Mouse (Mus musculus) heart, embryonic 13.5 days (tissue): ENCODE results near the gene Hid1. TPM values are rescaled to one million over a fixed set of nuclear protein-coding genes. Genes with fewer than 3 reads are reported as not detected.

Source experiments
- ATAC-seq: fragments of 200-750 bp; cut with Nextera tagmentation; 2 replicates; pipeline ENCODE4 v1.8.0; 2017; ENCODE audit warnings: moderate TSS enrichment; ENCODE audit not compliant: insufficient number of reproducible peaks, low FRiP score, low TSS enrichment; ENCODE audit errors: extremely low read depth
- H3K27ac ChIP-seq: fragments of 300-500 bp; sonication (generic); replicated peaks from 2 replicates; pipeline ENCODE4 v1.5.1; 2015; ENCODE audit warnings: moderate library complexity, mild to moderate bottlenecking, inconsistent platforms
- H3K27me3 ChIP-seq: fragments of 300-500 bp; sonication (generic); replicated peaks from 2 replicates; pipeline ENCODE4 v1.6.1; 2015; ENCODE audit warnings: mild to moderate bottlenecking, inconsistent platforms
- H3K36me3 ChIP-seq: fragments of 300-500 bp; sonication (generic); 2 replicates; pipeline ENCODE4 v1.6.1; 2015; ENCODE audit warnings: mild to moderate bottlenecking, inconsistent platforms
- H3K4me1 ChIP-seq: fragments of 300-500 bp; sonication (generic); 2 replicates; pipeline ENCODE4 v1.6.1; 2015; ENCODE audit warnings: inconsistent platforms
- H3K4me2 ChIP-seq: fragments of 300-500 bp; sonication (generic); 2 replicates; pipeline ENCODE4 v1.6.1; 2015; ENCODE audit warnings: inconsistent platforms, mild to moderate bottlenecking, moderate library complexity
- H3K4me3 ChIP-seq: fragments of 300-500 bp; sonication (generic); 2 replicates; pipeline ENCODE4 v1.5.1; 2015; ENCODE audit warnings: moderate library complexity, mild to moderate bottlenecking, inconsistent platforms
- H3K9ac ChIP-seq: fragments of 300-500 bp; sonication (generic); 2 replicates; pipeline ENCODE4 v1.6.1; 2015; ENCODE audit warnings: inconsistent platforms, mild to moderate bottlenecking, moderate library complexity
- H3K9me3 ChIP-seq: fragments of 300-500 bp; sonication (generic); 2 replicates; pipeline ENCODE4 v1.6.1; 2016; ENCODE audit warnings: inconsistent platforms
- WGBS: fragments of 180-500 bp; shearing (Covaris S2); methylation state at CpG from one replicate; pipeline ENCODE4 v1.1.7; 2015; ENCODE audit warnings: mixed read lengths; 5-methylcytosine and 5-hydroxymethylcytosine counted together
- polyA plus RNA-seq: library from polyadenylated mRNA; unstranded; fragments of >200 nt; fragmentation: Nextera tagmentation; extraction: Ambion mirVana; gene quantifications from 2 replicates; pipeline ENCODE4 v1.2.1, GENCODE M21; 2015

Hid1 gene
- polyA plus RNA-seq, 1 experiment from 2014 or later = 7.0 TPM

DNA sequence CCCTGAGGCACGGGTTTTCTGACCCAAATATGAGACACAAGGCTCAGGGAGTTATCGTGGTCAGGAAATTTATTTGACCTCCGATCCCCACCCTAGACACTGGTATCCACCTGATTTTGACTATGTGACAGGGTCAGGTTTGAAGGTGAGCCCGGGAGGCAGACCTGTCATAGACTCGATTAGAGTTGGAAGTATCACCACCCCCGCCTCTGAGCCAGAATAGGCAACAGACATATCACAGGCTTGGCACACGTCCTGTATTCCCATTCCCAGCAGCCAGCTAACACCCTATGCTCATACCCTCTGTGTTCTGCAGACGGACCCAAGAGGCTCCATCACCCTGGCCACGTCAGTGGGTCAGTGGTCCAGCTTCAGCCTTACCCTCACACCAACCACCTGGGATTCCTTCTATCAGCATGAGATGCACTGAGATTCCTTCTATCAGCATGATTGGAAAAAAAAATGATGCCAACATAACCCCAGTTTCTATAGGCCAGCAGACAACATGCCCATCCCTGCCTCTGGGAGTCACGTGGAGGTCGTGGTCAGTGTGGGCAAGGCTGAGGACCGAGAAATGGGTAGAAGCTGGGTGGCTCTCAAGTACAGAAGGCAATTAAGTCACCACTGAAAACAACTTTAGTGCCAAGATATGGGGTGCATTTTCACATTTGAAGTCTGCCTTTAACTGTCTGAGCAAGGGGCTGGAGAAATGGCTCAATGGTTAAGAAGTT, 7.3 kb upstream of the Hid1 start:
- ATAC-seq = no peak
- Histone ChIP-seq H3K27me3 (peaks cover 66% of the 10 kb centered on the region), H3K9me3 (no peaks in the 10 kb centered on the region; the same call in 1 of the 2 replicates), H3K36me3 (no peaks in the 10 kb centered on the region), H3K27ac (no peak overlapping the region; the same call in 1 of the 2 replicates), H3K9ac (peak overlapping the region; percentile 76), H3K4me2 (peak overlapping the region; percentile 82), H3K4me1 (peaks cover 16% of the 10 kb centered on the region), H3K4me3 (peak overlapping the region; percentile 49)
- WGBS = 51% methylated on average over 12 of the region's 12 CpGs

GRCm38 (mm10) chr11:115373805-115374694, 6.5 kb upstream of the Hid1 start:
- Histone ChIP-seq H3K4me1 (peaks cover 16% of the 10 kb centered on the region), H3K36me3 (no peaks in the 10 kb centered on the region), H3K9me3 (no peaks in the 10 kb centered on the region; the same call in 1 of the 2 replicates), H3K27me3 (peaks cover 74% of the 10 kb centered on the region), H3K27ac (no peak overlapping the region; the same call in 1 of the 2 replicates), H3K4me2 (peak overlapping the region; percentile 82), H3K9ac (peak overlapping the region; percentile 76), H3K4me3 (peak overlapping the region; percentile 49)
- WGBS = 2% methylated on average over 30 of the region's 30 CpGs
- ATAC-seq = no peak; the same call in 1 of the 2 replicates

DNA sequence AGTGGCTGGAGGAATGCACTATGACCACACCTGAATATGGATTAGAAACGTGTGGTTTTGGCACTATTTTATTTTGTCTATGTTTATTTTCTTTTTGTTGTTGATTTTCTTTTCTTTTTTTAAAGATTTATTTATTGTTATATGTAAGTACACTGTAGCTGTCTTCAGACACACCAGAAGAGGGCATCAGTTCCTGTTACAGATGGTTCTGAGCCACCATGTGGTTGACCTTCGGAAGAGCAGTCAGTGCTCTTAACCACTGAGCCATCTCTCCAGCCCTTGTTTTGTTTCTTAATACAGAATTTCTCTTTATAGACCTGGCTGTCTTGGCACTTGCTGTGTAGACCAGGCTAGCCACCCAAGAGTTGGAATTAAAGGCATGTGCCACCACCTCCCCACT, 5.2 kb upstream of the Hid1 start:
- no peaks in the 10 kb centered on the region for H3K36me3 ChIP-seq
- H3K9ac ChIP-seq = no peak overlapping the region
- H3K4me2 ChIP-seq = no peak overlapping the region
- no peak for ATAC-seq
- peaks cover 17% of the 10 kb centered on the region for H3K4me1 ChIP-seq
- 39% methylated on average over 2 of the region's 2 CpGs for WGBS
- H3K27ac ChIP-seq = no peak overlapping the region
- H3K9me3 ChIP-seq = no peaks in the 10 kb centered on the region
- H3K27me3 ChIP-seq = peaks cover 85% of the 10 kb centered on the region
- H3K4me3 ChIP-seq = no peak overlapping the region

- 37% methylated on average over 1 of the region's 1 CpGs for WGBS
- Histone ChIP-seq H3K4me1 (peaks cover 24% of the 10 kb centered on the region), H3K27ac (no peak overlapping the region), H3K27me3 (peaks cover 90% of the 10 kb centered on the region), H3K9ac (no peak overlapping the region), H3K4me3 (no peak overlapping the region), H3K36me3 (no peaks in the 10 kb centered on the region), H3K4me2 (no peak overlapping the region), H3K9me3 (no peaks in the 10 kb centered on the region)
- no peak for ATAC-seq
Measured at GRCm38 (mm10) chr11:115372015-115372414, 4.5 kb upstream of the Hid1 start.

DNA sequence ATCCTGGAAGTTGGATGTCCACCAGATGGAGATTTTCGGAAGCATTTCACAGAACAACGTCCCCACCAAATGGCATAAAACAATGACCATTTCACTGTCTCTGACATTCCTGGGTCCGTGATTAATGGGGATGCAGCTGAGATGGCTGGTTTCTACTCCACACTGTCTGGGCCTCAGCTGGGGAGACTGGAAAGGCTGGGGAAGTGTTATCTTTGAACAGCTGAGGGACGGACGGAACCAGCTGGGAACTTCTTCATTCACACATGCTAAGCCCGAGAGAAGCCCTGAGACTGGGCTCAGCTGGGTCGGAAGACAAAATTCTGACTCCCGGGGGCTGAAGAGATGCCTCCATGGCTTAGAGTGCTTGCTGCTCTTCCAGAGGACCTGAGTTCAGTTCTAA, 3.8 kb upstream of the Hid1 start:
- no peaks in the 10 kb centered on the region for H3K36me3 ChIP-seq
- peaks cover 31% of the 10 kb centered on the region for H3K4me1 ChIP-seq
- WGBS = 45% methylated on average over 8 of the region's 8 CpGs
- ATAC-seq = no peak
- no peak overlapping the region for H3K4me2 ChIP-seq
- no peak overlapping the region for H3K9ac ChIP-seq
- H3K27ac ChIP-seq = no peak overlapping the region
- H3K9me3 ChIP-seq = no peaks in the 10 kb centered on the region
- H3K27me3 ChIP-seq = peaks cover 93% of the 10 kb centered on the region
- no peak overlapping the region for H3K4me3 ChIP-seq

- Histone ChIP-seq H3K4me2 (no peak overlapping the region), H3K36me3 (no peaks in the 10 kb centered on the region), H3K9ac (no peak overlapping the region), H3K9me3 (no peaks in the 10 kb centered on the region), H3K4me3 (no peak overlapping the region), H3K4me1 (peaks cover 37% of the 10 kb centered on the region), H3K27ac (no peak overlapping the region), H3K27me3 (peaks cover 94% of the 10 kb centered on the region)
- 47% methylated on average over 7 of the region's 7 CpGs for WGBS
- ATAC-seq = no peak
Measured at GRCm38 (mm10) chr11:115370368-115370767, 2.8 kb upstream of the Hid1 start.

- H3K36me3 ChIP-seq = no peaks in the 10 kb centered on the region
- 0 out of 2 replicates have a peak overlapping the region, but pooled peaks have one; percentile 28 for H3K27ac ChIP-seq
- no peaks in the 10 kb centered on the region for H3K9me3 ChIP-seq
- peaks cover 82% of the 10 kb centered on the region for H3K27me3 ChIP-seq
- ATAC-seq = no peak
- peak overlapping the region; percentile 83 for H3K9ac ChIP-seq
- H3K4me3 ChIP-seq = peak overlapping the region; percentile 63
- 3% methylated on average over 27 of the region's 28 CpGs for whole genome bisulfite sequencing
- peaks cover 25% of the 10 kb centered on the region for H3K4me1 ChIP-seq
- H3K4me2 ChIP-seq = peak overlapping the region; percentile 95
Measured at GRCm38 (mm10) chr11:115366706-115367394, 706 bp downstream of the Hid1 start.

- Histone ChIP-seq H3K4me1 (peaks cover 25% of the 10 kb centered on the region), H3K36me3 (no peaks in the 10 kb centered on the region), H3K27ac (peak overlapping the region; percentile 28; the same call in 1 of the 2 replicates), H3K27me3 (peaks cover 76% of the 10 kb centered on the region), H3K4me3 (peak overlapping the region; percentile 63), H3K4me2 (peak overlapping the region; percentile 95), H3K9ac (peak overlapping the region; percentile 40; the same call in 1 of the 2 replicates), H3K9me3 (no peaks in the 10 kb centered on the region)
- WGBS = 35% methylated on average over 7 of the region's 7 CpGs
- ATAC-seq = no peak
Measured at GRCm38 (mm10) chr11:115366039-115366705, 1.4 kb downstream of the Hid1 start.

DNA sequence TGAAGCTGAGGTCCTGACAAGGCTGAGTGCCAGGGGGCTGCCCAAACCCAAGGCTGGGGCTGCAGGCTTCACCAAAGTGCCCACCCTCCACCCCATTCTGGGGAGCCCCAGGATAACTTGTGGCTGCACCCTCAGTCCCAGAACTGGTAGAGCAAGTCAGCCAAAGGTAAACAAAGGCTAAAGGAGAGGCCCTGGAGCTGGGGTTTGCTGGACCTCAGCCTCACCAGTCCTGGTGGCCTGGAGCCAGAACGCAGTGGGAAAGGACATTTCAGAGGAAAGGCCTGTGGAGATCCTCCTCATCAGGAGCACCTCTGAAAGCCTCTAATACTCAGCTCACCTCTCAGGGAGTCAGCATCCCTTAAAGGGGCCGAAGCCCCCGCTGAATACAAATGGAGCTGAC, 3.4 kb downstream of the Hid1 start:
- H3K4me3 ChIP-seq = no peak overlapping the region
- H3K4me1 ChIP-seq = peaks cover 30% of the 10 kb centered on the region
- no peak for ATAC-seq
- 78% methylated on average over 3 of the region's 3 CpGs for WGBS
- no peak overlapping the region for H3K27ac ChIP-seq
- no peaks in the 10 kb centered on the region for H3K36me3 ChIP-seq
- H3K9ac ChIP-seq = no peak overlapping the region
- peaks cover 56% of the 10 kb centered on the region for H3K27me3 ChIP-seq
- H3K4me2 ChIP-seq = no peak overlapping the region
- H3K9me3 ChIP-seq = no peaks in the 10 kb centered on the region

GRCm38 (mm10) chr11:115359726-115360125, 7.8 kb downstream of the Hid1 start:
- Histone ChIP-seq H3K27me3 (peaks cover 43% of the 10 kb centered on the region), H3K4me2 (no peak overlapping the region), H3K9ac (no peak overlapping the region), H3K27ac (peak overlapping the region; percentile 51; the same call in 1 of the 2 replicates), H3K36me3 (no peaks in the 10 kb centered on the region), H3K4me3 (no peak overlapping the region), H3K4me1 (peaks cover 12% of the 10 kb centered on the region), H3K9me3 (no peaks in the 10 kb centered on the region)
- no peak for ATAC-seq
- WGBS = 63% methylated on average over 6 of the region's 6 CpGs
